In the genomic region with DNA sequence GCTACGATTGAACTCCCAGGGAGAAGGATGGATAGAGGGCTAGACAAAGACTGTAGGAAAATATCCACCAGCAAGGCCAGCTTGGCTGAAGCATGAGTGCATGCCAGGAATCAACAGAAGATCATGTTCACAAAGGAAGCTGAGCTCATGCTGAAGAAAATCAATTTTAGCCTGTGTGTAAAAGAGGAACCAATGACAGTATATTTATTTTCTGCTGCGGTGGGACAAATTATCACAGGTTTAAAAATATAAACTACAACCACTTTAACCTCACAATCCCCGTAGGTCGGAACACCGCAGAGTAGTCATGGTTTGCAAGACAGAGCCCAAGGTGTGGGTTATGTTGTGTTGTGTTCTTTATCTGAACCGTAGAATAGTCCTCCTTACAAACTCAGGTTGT, we compare ENCODE assay signal across 33 mouse cellular contexts. TPM values are rescaled to one million over a fixed set of nuclear protein-coding genes. Genes with fewer than 3 reads are reported as not detected.
"Had no signal": no experiment of that assay in that cellular context is flagged by ENCODE, and none has a peak within 500 bp of the region (broad histone marks: within the 10 kb centered on the region; RNA-seq: fewer than 3 reads in every experiment).

No protein-coding gene starts in this region.

- ATAC-seq: hindbrain, postnatal 0 days; intestine, embryonic 16.5 days; liver, postnatal 0 days had no signal

- H3K4me3 ChIP-seq: heart, adult 2 months; hindbrain, embryonic 13.5 days; hindbrain, embryonic 15.5 days; kidney, embryonic 15.5 days; left cerebral cortex, adult 2 months; limb, embryonic 10.5 days; limb, embryonic 12.5 days; liver, embryonic 13.5 days; liver, embryonic 15.5 days had no signal

- DNase-seq: gastrocnemius, postnatal 14 days; gastrocnemius, postnatal 36 days; kidney, adult 11 months; kidney, adult 2 months; kidney, adult 9 months; kidney, postnatal 14 days; kidney, postnatal 36 days; layer of hippocampus, adult 9-11 months; liver; liver, embryonic 13.5 days; liver, postnatal 0 days had no signal

- H3K27me3 ChIP-seq: hindbrain, embryonic 15.5 days; kidney, embryonic 15.5 days had no signal

- H3K36me3 ChIP-seq: hindbrain, embryonic 13.5 days; hindbrain, embryonic 15.5 days; kidney, embryonic 15.5 days; limb, embryonic 10.5 days; limb, embryonic 12.5 days; liver, embryonic 13.5 days; liver, embryonic 15.5 days had no signal

- H3K4me1 ChIP-seq: liver, embryonic 13.5 days; liver, embryonic 15.5 days had no signal

- H3K9ac ChIP-seq: hindbrain, embryonic 13.5 days; hindbrain, embryonic 15.5 days; kidney, embryonic 15.5 days; limb, embryonic 12.5 days; liver, embryonic 13.5 days; liver, embryonic 15.5 days; liver, postnatal 0 days had no signal

- H3K9me3 ChIP-seq: hindbrain, embryonic 13.5 days; hindbrain, embryonic 15.5 days; kidney, embryonic 15.5 days; limb, embryonic 10.5 days; limb, embryonic 12.5 days; liver, embryonic 13.5 days; liver, embryonic 15.5 days had no signal

- H3K4me2 ChIP-seq: heart, embryonic 11.5 days; hindbrain, embryonic 13.5 days; hindbrain, embryonic 15.5 days; kidney, embryonic 15.5 days; limb, embryonic 12.5 days; liver, embryonic 11.5 days; liver, embryonic 13.5 days; liver, embryonic 15.5 days had no signal

- H3K27ac ChIP-seq: heart, adult 2 months; hindbrain, embryonic 13.5 days; hindbrain, embryonic 15.5 days; hindbrain, postnatal 0 days; kidney, embryonic 15.5 days; kidney, postnatal 0 days; left cerebral cortex, adult 2 months; limb, embryonic 10.5 days; limb, embryonic 12.5 days; liver, embryonic 13.5 days; liver, embryonic 15.5 days had no signal

RNA-seq across cellular contexts. Expression of a gene that starts 50.5 kb away (rescaled TPM):
- total RNA-seq: gastrocnemius, adult 18-20 months; gastrocnemius, adult 8-10 months; gastrocnemius, postnatal 14 days; gastrocnemius, postnatal 36 days; heart, adult 2 months; heart, postnatal 25 days; hematopoietic stem cell, adult 5-6 weeks; layer of hippocampus, adult 18-20 months had no signal
- polyA plus RNA-seq: heart, adult 2 months; heart, embryonic 11.5 days; heart, postnatal 0 days; hindbrain, embryonic 11.5 days; hindbrain, embryonic 13.5 days; hindbrain, embryonic 15.5 days; hindbrain, postnatal 0 days; intestine, embryonic 14.5 days; intestine, embryonic 16.5 days; kidney, embryonic 15.5 days; limb, embryonic 10.5 days; limb, embryonic 12.5 days; limb, embryonic 14.5 days; liver, embryonic 11.5 days; liver, embryonic 13.5 days; liver, embryonic 15.5 days; liver, postnatal 0 days had no signal
